Mouse (Mus musculus) midbrain, embryonic 14.5 days (tissue): ENCODE results near the gene Hkdc1. TPM values are rescaled to one million over a fixed set of nuclear protein-coding genes. Genes with fewer than 3 reads are reported as not detected.

ENCODE experiments used
- ATAC-seq: fragments of 200-750 bp; cut with Nextera tagmentation; 2 replicates; pipeline ENCODE4 v1.8.0; 2017; ENCODE audit warnings: moderate number of reproducible peaks, moderate library complexity; ENCODE audit not compliant: low FRiP score, low TSS enrichment
- DNase-seq: peaks from one replicate; pipeline ENCODE4 v3.0.0-alpha.2; 2015
- H3K27ac ChIP-seq: fragments of 300-500 bp; sonication (generic); replicated peaks from 2 replicates; pipeline ENCODE4 v1.5.1; 2014; ENCODE audit warnings: mild to moderate bottlenecking, low read depth, low read length, moderate library complexity
- H3K27me3 ChIP-seq: fragments of 300-500 bp; sonication (generic); 2 replicates; pipeline ENCODE4 v1.6.1; 2014; ENCODE audit warnings: low read length, control low read depth, mixed read lengths; ENCODE audit not compliant: control insufficient read depth, insufficient read depth
- H3K36me3 ChIP-seq: fragments of 300-500 bp; sonication (generic); 2 replicates; pipeline ENCODE4 v1.6.1; 2014; ENCODE audit warnings: low read length, control low read depth; ENCODE audit not compliant: control insufficient read depth, insufficient read depth
- H3K4me1 ChIP-seq: fragments of 300-500 bp; sonication (generic); 2 replicates; pipeline ENCODE4 v1.6.1; 2014; ENCODE audit warnings: mild to moderate bottlenecking, antibody characterized with exemption, low read length, control low read depth; ENCODE audit not compliant: control insufficient read depth, insufficient read depth
- H3K4me2 ChIP-seq: fragments of 300-500 bp; sonication (generic); 2 replicates; pipeline ENCODE4 v1.6.1; 2014; ENCODE audit warnings: mild to moderate bottlenecking, low read length, moderate library complexity
- H3K4me3 ChIP-seq: fragments of 300-500 bp; sonication (generic); replicated peaks from 2 replicates; pipeline ENCODE4 v1.5.1; 2014; ENCODE audit warnings: low read depth, low read length
- H3K9ac ChIP-seq: fragments of 300-500 bp; sonication (generic); replicated peaks from 2 replicates; pipeline ENCODE4 v1.6.1; 2014; ENCODE audit warnings: mild to moderate bottlenecking, low read length, moderate library complexity
- H3K9me3 ChIP-seq: fragments of 300-500 bp; sonication (generic); 2 replicates; pipeline ENCODE4 v1.6.1; 2016; ENCODE audit warnings: low read length, control low read depth, mixed read lengths; ENCODE audit not compliant: control insufficient read depth
- WGBS: fragments of 180-500 bp; shearing (Covaris S2); extraction: QIAGEN DNeasy Blood & Tissue Kit; methylation state at CpG from one replicate; pipeline ENCODE4 v1.1.7; 2014; 5-methylcytosine and 5-hydroxymethylcytosine counted together
- polyA plus RNA-seq: library from polyadenylated mRNA; unstranded; fragments of >200 nt; fragmentation: Nextera tagmentation; extraction: Ambion mirVana; gene quantifications from 2 replicates; pipeline ENCODE4 v1.2.1, GENCODE M21; 2014

Hkdc1 gene
- polyA plus RNA-seq, 1 experiment from 2014 or later, result 0.29 TPM

DNA sequence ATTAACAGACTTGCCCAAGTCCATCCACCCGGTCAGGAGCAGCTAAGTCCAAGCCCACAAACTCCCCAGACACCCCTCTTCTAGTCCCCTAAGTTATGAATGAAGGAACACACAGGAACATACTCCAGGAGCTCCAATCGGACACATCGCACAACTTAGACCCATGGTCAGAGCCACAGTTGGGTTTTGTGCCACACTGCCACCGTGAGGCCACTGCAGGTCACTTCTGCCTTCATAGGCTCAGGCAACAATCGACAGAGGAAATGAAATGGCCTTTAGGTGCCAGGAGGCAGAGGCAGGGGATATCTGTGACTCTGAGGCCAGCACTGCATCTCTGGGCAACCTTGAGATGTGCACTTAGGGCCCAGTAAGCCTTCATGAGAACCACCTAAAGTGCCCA lies 11.3 kb downstream of the Hkdc1 start:
- Histone ChIP-seq H3K36me3 (no peaks in the 10 kb centered on the region), H3K4me1 (no peaks in the 10 kb centered on the region), H3K4me2 (no peak overlapping the region), H3K27ac (no peak overlapping the region), H3K9ac (no peak overlapping the region; the same call in 1 of the 2 replicates), H3K27me3 (no peaks in the 10 kb centered on the region), H3K4me3 (no peak overlapping the region), H3K9me3 (no peaks in the 10 kb centered on the region)
- DNase-seq, result peak; percentile 83
- 7% methylated on average over 5 of the region's 5 CpGs for whole genome bisulfite sequencing
- ATAC-seq, result peak; percentile 53; the same call in 1 of the 2 replicates

DNA sequence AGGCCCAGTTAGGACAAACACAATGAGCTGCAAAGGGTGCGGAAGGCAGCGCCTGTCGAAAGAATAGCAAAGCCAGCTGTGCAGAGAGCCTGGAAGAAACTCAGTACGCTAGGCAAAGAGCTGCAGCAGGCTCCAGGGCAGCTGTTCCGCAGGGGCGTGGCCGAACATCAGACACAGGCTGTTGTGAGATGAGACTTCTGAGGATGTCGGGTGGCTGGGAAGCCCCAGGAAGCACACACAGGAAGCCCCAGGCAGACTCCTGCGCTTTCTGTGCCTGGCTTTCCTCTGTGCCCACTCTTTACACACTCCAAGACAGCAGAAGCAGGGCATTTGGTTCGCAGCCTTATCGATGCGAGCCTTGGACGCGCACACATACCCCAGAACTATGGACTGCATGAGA lies 17.4 kb downstream of the Hkdc1 start:
- DNase-seq (peak; percentile 41), ATAC-seq (no peak)
- Histone ChIP-seq H3K4me2 (peak overlapping the region; percentile 41), H3K4me1 (no peaks in the 10 kb centered on the region), H3K9ac (0 out of 2 replicates have a peak overlapping the region, but pooled peaks have one; percentile 12), H3K9me3 (no peaks in the 10 kb centered on the region), H3K27me3 (no peaks in the 10 kb centered on the region), H3K4me3 (no peak overlapping the region), H3K27ac (no peak overlapping the region), H3K36me3 (no peaks in the 10 kb centered on the region)
- WGBS, result 50% methylated on average over 14 of the region's 14 CpGs

DNA sequence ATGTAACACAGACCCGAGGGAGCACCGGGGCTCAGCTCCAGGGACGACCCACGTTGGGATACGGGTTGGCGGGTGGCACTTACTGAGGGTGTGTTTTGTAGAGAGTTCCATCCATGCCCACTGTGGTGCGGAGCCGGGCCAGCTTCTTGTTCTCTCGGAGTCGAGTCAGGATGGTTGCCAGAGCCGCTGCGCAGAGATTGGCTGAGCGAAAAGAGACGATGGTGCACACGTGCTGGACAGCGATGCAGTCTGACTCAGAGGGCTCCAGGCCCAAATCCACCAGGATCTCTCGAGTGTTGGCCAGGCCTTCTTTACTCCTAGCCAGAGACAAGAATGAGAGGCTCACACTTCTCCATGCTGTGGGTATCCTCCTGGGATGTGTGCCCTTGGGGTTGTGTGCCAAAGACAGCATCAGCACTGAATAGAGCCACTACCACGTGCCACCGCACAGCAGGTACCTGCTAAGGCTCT lies 20.6 kb downstream of the Hkdc1 start:
- DNase-seq (no peak), ATAC-seq (no peak)
- no peaks in the 10 kb centered on the region for H3K9me3 ChIP-seq
- no peak overlapping the region for H3K4me3 ChIP-seq
- WGBS, result 85% methylated on average over 19 of the region's 19 CpGs
- no peak overlapping the region for H3K27ac ChIP-seq
- H3K36me3 ChIP-seq, result no peaks in the 10 kb centered on the region
- H3K27me3 ChIP-seq, result no peaks in the 10 kb centered on the region
- H3K4me1 ChIP-seq, result no peaks in the 10 kb centered on the region
- H3K4me2 ChIP-seq, result no peak overlapping the region
- H3K9ac ChIP-seq, result no peak overlapping the region

DNA sequence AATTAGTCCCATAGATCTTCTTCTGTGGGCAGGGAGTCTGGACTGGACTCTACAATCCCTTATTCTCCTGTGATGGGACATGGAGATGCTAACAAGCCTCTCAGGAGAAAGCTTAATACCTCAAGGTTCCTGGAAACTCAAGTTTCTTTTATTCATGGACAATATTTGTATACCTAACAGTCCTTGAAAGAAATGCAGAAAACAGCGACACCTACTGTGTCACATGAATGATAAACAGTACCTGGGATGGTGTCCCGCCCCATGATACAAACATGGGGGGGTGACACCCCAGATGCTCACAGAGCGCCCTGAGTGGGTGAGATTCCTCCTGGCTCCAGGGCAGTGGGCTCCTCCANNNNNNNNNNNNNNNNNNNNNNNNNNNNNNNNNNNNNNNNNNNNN lies 39.3 kb downstream of the Hkdc1 start:
- ATAC-seq (no peak), DNase-seq (no peak)
- Histone ChIP-seq H3K9ac (no peak overlapping the region), H3K4me2 (no peak overlapping the region), H3K27ac (no peak overlapping the region), H3K9me3 (no peaks in the 10 kb centered on the region), H3K4me1 (no peaks in the 10 kb centered on the region), H3K36me3 (no peaks in the 10 kb centered on the region), H3K27me3 (no peaks in the 10 kb centered on the region), H3K4me3 (no peak overlapping the region)
- WGBS, result 78% methylated on average over 3 of the region's 3 CpGs

DNA sequence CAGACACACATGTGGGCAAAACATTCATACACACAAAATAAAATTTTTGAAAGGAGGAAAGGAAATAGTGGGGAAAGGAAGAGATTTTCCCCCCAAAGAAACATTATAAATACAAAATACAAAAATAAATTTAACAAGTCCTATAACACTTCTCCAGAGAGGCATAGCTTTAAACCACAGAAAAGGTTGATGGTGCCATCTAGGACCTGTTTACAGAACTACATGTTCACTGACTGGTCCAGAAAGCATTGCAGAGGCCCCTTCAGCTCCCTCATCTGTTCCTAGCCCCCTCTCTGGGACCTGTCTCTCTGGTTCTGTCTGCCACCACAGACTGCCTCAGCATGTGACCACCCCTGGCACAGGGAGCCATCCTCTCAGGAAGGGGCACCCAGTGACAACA lies 41.4 kb downstream of the Hkdc1 start:
- no peaks in the 10 kb centered on the region for H3K9me3 ChIP-seq
- DNase-seq (peak; percentile 6), ATAC-seq (no peak)
- H3K9ac ChIP-seq, result no peak overlapping the region
- H3K4me2 ChIP-seq, result no peak overlapping the region
- no peaks in the 10 kb centered on the region for H3K4me1 ChIP-seq
- no peak overlapping the region for H3K4me3 ChIP-seq
- H3K27me3 ChIP-seq, result no peaks in the 10 kb centered on the region
- H3K36me3 ChIP-seq, result no peaks in the 10 kb centered on the region
- no peak overlapping the region for H3K27ac ChIP-seq

DNA sequence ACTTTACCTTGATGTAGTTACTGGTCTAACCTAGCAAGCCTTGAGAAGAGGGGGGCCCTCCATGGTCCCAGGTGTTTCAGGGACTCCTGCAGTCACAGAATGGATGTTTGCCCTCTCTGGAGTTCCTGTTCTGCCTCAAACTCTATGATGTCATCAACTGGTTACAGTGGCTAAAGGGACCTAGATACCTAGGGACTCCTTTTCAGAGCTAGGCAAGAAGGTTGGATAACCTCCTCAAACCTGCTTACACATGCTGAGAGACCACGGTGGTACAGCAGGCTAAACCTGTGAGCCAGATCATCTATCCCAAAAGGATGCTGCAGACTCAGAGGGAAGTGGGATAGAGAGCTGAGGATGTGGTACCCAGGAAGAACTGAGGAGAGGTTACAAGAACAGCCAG lies 42.5 kb downstream of the Hkdc1 start, which contains the start of gene Hk1:
Gene Hk1, minus strand, starts transcription at position 101 of the 400 bp plus-strand sequence.
- no peaks in the 10 kb centered on the region for H3K4me1 ChIP-seq
- no peak within 1 kb of the TSS for H3K27ac ChIP-seq
- WGBS, result 91% methylated on average over 1 of the region's 1 CpGs
- ATAC-seq (no peak), DNase-seq (no peak)
- H3K9me3 ChIP-seq, result no peaks in the 10 kb centered on the region
- H3K36me3 ChIP-seq, result no peaks in the 10 kb centered on the region
- no peaks in the 10 kb centered on the region for H3K27me3 ChIP-seq
- H3K9ac ChIP-seq, result no peak within 1 kb of the TSS
- H3K4me2 ChIP-seq, result no peak within 1 kb of the TSS
- no peak within 1 kb of the TSS for H3K4me3 ChIP-seq

DNA sequence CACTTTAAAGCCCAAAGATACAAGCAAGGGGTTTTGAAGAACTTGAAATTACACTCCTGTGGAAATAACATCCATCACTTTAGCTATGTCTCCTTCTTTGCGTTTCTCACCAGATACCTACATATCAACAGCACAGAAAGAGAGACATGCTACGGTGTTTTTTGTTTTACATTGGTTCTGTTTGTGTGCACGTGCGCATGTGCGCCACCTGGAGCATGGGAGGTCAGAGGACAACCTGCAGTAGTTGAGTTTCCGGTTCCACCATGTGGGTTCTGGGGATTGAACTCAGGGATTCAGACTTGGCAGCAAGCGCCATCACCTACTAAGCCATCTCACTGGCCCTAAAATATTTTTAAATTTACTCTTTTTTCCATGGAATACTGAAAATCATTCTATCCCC lies 63.5 kb downstream of the Hkdc1 start:
- no peak overlapping the region for H3K9ac ChIP-seq
- no peak overlapping the region for H3K4me2 ChIP-seq
- H3K4me1 ChIP-seq, result no peaks in the 10 kb centered on the region
- 89% methylated on average over 7 of the region's 7 CpGs for WGBS
- DNase-seq (no peak), ATAC-seq (no peak)
- H3K27me3 ChIP-seq, result no peaks in the 10 kb centered on the region
- no peaks in the 10 kb centered on the region for H3K9me3 ChIP-seq
- H3K27ac ChIP-seq, result no peak overlapping the region
- no peak overlapping the region for H3K4me3 ChIP-seq
- no peaks in the 10 kb centered on the region for H3K36me3 ChIP-seq

DNA sequence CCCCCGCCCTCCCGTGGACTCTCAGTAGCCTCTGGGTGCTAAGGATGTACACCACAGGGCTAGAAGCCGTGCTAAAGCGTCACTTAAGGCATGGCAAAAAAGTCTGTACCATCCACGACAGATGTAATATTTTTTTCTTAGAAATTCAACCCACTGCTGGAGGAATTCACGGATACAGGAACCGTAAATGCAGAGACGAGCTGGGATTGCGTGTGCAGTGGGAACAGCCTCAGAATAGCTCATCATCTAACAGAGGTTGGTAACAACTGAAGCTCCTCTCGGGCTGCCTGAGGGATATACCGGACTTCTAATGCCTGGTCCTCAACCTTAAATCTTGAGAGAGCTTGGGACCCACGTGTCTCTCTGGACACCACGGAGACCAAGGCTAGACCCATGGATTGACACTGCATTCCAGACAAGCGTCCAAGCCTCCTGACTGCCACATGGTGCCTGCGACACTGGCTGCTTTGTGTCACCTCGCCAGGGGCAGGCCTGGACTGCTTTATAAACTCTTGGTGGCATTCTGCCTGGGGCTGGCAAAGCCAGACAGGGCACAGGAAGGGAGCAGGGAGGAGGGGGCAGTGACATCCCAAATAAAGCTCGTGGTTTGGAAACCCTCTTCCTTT lies 66.1 kb downstream of the Hkdc1 start:
- Histone ChIP-seq H3K9ac (no peak overlapping the region), H3K36me3 (no peaks in the 10 kb centered on the region), H3K4me3 (no peak overlapping the region), H3K4me1 (no peaks in the 10 kb centered on the region), H3K9me3 (no peaks in the 10 kb centered on the region), H3K27me3 (no peaks in the 10 kb centered on the region), H3K4me2 (no peak overlapping the region), H3K27ac (no peak overlapping the region)
- DNase-seq, result no peak
- no peak for ATAC-seq
- WGBS, result 79% methylated on average over 17 of the region's 17 CpGs

DNA sequence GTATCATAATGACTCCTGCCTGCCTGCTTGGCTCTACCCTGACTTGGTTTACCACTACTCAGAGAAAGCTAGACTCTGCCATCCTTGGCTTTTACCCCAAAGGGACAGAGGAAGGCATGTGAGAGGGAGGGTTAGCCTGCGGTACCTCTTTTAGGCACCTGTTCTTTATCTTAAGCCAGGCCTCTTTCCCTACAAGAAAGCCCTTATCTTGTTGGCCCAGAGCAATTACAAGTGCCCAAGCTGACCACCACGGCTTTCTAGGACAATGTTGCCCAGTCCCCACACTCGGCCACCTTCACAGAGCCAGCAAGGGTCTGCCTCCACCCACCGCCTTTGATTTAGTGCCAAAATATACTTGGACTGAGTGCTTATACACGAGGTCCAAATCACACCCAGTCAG lies 77.1 kb downstream of the Hkdc1 start:
- H3K4me1 ChIP-seq, result peaks cover 7% of the 10 kb centered on the region; the same call in 1 of the 2 replicates
- no peak overlapping the region for H3K27ac ChIP-seq
- ATAC-seq (no peak), DNase-seq (no peak)
- H3K9ac ChIP-seq, result no peak overlapping the region
- no peaks in the 10 kb centered on the region for H3K36me3 ChIP-seq
- H3K27me3 ChIP-seq, result no peaks in the 10 kb centered on the region
- H3K4me2 ChIP-seq, result no peak overlapping the region
- 86% methylated on average over 5 of the region's 5 CpGs for WGBS
- no peak overlapping the region for H3K4me3 ChIP-seq
- H3K9me3 ChIP-seq, result no peaks in the 10 kb centered on the region
